Mouse (Mus musculus) CH12.LX (cell line): ENCODE data around the gene Ccdc88c.
A peak's percentile ranks its signal among the peaks of the same experiment; 100 is the strongest.

ENCODE experiments used
- CTCF ChIP-seq, 2 experiments: IDR thresholded peaks in 1 of 2; conservative IDR thresholded peaks in 1 of 2; 2 replicates each; pipeline ENCODE4 v1.5.1; 2011 to 2012; ENCODE audit warnings: low read depth in 2 of 2, low read length in 2 of 2, improper control_type of control experiment in 1 of 2, inconsistent platforms in 1 of 2, mild to moderate bottlenecking in 1 of 2, moderate library complexity in 1 of 2
- EP300 ChIP-seq: IDR thresholded peaks from 2 replicates; pipeline ENCODE4 v1.6.1; 2011; ENCODE audit warnings: low read length, improper control_type of control experiment
- GABPA ChIP-seq: IDR thresholded peaks from 2 replicates; pipeline ENCODE4 v1.6.1; 2012; ENCODE audit warnings: low read depth, low read length, improper control_type of control experiment, inconsistent platforms; ENCODE audit not compliant: insufficient replicate concordance
- HCFC1 ChIP-seq: IDR thresholded peaks from 2 replicates; pipeline ENCODE4 v1.6.1; 2012; ENCODE audit warnings: low read depth, mild to moderate bottlenecking, inconsistent platforms, low read length, improper control_type of control experiment
- JUN ChIP-seq: IDR thresholded peaks from 2 replicates; pipeline ENCODE4 v1.6.1; 2011; ENCODE audit warnings: low read depth, mild to moderate bottlenecking, low read length, improper control_type of control experiment, moderate library complexity; ENCODE audit not compliant: insufficient read depth
- MXI1 ChIP-seq: IDR thresholded peaks from 2 replicates; pipeline ENCODE4 v1.6.1; 2011; ENCODE audit warnings: mild to moderate bottlenecking, low read depth, low read length, improper control_type of control experiment
- NRF1 ChIP-seq: IDR thresholded peaks from 2 replicates; pipeline ENCODE4 v1.6.1; 2014; ENCODE audit warnings: low read depth, mild to moderate bottlenecking, inconsistent platforms, low read length, improper control_type of control experiment, moderate library complexity
- POLR2A ChIP-seq: IDR thresholded peaks from 2 replicates; pipeline ENCODE4 v1.6.1; 2011; ENCODE audit warnings: low read depth, mild to moderate bottlenecking, improper control_type of control experiment, low read length
- POLR2AphosphoS2 ChIP-seq: IDR thresholded peaks from 2 replicates; pipeline ENCODE4 v1.6.1; 2011; ENCODE audit warnings: low read depth, low read length, improper control_type of control experiment
- TBP ChIP-seq: conservative IDR thresholded peaks from 2 replicates; pipeline ENCODE4 v1.6.1; 2011; ENCODE audit warnings: low read depth, low read length, improper control_type of control experiment
- TCF12 ChIP-seq: IDR thresholded peaks from 2 replicates; pipeline ENCODE4 v1.6.1; 2014; ENCODE audit warnings: low read depth, mild to moderate bottlenecking, inconsistent platforms, low read length, improper control_type of control experiment
- USF1 ChIP-seq: IDR thresholded peaks from 2 replicates; pipeline ENCODE4 v1.6.1; 2014; ENCODE audit warnings: low read depth, mild to moderate bottlenecking, inconsistent platforms, low read length, improper control_type of control experiment
- ZC3H11A ChIP-seq: IDR thresholded peaks from 2 replicates; pipeline ENCODE4 v1.6.1; 2012; ENCODE audit warnings: low read depth, mild to moderate bottlenecking, inconsistent platforms, low read length, improper control_type of control experiment
- ZMIZ1 ChIP-seq: IDR thresholded peaks from 2 replicates; pipeline ENCODE4 v1.6.1; 2012; ENCODE audit warnings: low read depth, mild to moderate bottlenecking, inconsistent platforms, low read length, improper control_type of control experiment

GRCm38 (mm10) chr12:100995607-100996377 lies 33.1 kb downstream of the Ccdc88c start:
- TF ChIP-seq USF1: peak; percentile 29
- TF ChIP-seq EP300: peak; percentile 27; the same call in 1 of the 2 replicates
- no peak for TF ChIP-seq NRF1
- TF ChIP-seq CTCF (conservative IDR thresholded peaks at IDR 0.05 in 1 of 2, IDR thresholded peaks at IDR 0.05 in 1 of 2; ENCODE audit: low read depth in 2 of 2, low read length in 2 of 2): 0 out of 4 replicates have a peak, but pooled peaks of 1 of the 2 experiments have one; percentile 10
- TF ChIP-seq TCF12: peak; percentile 27; the same call in 1 of the 2 replicates
- no peak for TF ChIP-seq HCFC1
- TF ChIP-seq POLR2AphosphoS2: no peak
- TF ChIP-seq ZC3H11A: no peak
- TF ChIP-seq POLR2A: no peak
- no peak for TF ChIP-seq TBP
- TF ChIP-seq GABPA: no peak
- TF ChIP-seq ZMIZ1: no peak
- no peak for TF ChIP-seq JUN
- peak; percentile 80; the same call in 1 of the 2 replicates for TF ChIP-seq MXI1
